Mouse (Mus musculus) urinary bladder, postnatal 10 days (tissue): ENCODE measurements around the gene Cnbd2.
A peak's percentile ranks its signal among the peaks of the same experiment; 100 is the strongest.
"Not testable (repeated sequence)": the region's sequence is repeated elsewhere in the genome, so short reads cannot be mapped to it uniquely, and the experiment has no call there.

Experiments used
- DNase-seq: peaks from one replicate; pipeline ENCODE4 v3.0.0; 2022; ENCODE audit warnings: low spot score

Cnbd2 gene

DNA sequence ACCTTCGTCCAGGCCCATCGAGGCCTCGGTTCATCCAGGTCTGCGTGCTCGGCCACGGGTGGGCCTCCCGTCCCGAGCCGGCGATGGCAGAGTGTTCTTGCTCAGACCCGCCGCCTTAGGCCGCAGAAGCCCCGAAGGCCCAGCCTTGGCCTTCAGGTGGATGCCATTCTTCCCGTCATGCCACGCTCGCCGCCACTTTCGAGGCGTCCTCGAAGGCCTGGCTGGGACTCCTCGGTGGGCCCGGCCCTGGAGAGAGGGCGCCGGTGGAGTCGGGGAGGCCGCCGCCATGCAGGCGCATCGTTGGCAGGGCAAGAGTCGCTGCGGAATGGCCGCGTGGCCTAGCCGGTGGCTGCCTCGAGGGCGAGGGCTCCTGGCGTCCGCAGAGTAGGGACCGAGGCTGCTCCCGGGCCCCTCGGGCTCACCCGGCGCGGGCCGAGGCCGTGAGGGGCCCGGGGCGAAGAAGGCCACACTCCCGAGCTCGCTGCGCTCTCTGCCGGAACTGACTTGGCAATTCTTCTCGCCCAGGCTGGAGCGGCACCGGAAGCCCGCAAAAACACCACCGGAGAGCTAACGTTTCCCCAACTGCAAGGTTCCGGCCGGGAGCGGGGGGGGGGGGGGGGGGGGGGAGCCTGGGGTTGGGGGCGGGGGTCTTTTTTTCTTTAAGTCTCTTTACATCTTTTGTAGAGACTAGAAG, 80.5 kb downstream of the Cnbd2 start:
- peak; percentile 21 for DNase-seq

GRCm38 (mm10) chr2:156393155-156393828, 81.2 kb downstream of the Cnbd2 start:
- DNase-seq, result no peak

GRCm38 (mm10) chr2:156394282-156394681, 82.2 kb downstream of the Cnbd2 start:
- no peak for DNase-seq

- no peak for DNase-seq
Measured at GRCm38 (mm10) chr2:156396096-156396495, 84.0 kb downstream of the Cnbd2 start.

DNA sequence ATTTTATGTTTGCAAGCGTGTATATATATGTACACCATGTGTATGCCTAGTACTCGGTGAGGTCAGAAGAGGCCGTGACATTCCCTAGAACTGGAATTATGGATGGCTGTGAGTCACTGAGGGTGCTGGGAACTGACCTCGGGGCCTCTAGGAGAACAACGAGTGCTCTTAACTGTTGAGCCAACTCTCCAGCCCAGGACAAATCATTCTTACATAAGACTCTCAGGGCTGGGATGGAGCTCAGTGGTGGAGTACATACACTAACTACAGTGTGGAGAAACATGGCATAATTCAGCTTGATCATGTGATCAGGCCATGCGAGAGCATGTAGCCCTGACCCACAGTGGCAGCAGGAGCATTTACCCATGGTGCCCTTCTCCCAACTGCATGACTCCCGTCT, 85.9 kb downstream of the Cnbd2 start:
- no peak for DNase-seq

- DNase-seq, result no peak
Measured at GRCm38 (mm10) chr2:156399485-156399884, 87.4 kb downstream of the Cnbd2 start.

- no peak for DNase-seq
Measured at GRCm38 (mm10) chr2:156401331-156401730, 89.2 kb downstream of the Cnbd2 start.

GRCm38 (mm10) chr2:156402036-156402435, 89.9 kb downstream of the Cnbd2 start:
- no peak for DNase-seq

- no peak for DNase-seq
Measured at GRCm38 (mm10) chr2:156406987-156407386, 94.9 kb downstream of the Cnbd2 start.

GRCm38 (mm10) chr2:156408168-156408567, 96.1 kb downstream of the Cnbd2 start:
- DNase-seq, result no peak

DNA sequence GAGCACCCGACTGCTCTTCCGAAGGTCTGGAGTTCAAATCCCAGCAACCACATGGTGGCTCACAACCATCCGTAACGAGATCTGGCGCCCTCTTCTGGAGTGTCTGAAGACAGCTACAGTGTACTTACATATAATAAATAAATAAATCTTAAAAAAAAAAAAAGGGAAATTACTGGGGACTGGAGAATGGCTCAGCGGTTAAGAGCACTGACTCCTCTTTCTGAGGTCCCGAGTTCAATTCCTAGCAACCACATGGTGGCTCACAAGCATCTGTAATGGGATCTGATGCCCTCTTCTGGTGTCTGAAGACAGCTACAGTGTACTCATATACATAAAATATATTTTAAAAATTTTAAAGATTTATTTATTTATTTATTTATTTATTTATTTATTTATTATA, 99.2 kb downstream of the Cnbd2 start:
- not testable (repeated sequence) for DNase-seq

GRCm38 (mm10) chr2:156414996-156415395, 102.9 kb downstream of the Cnbd2 start:
- no peak for DNase-seq

GRCm38 (mm10) chr2:156415674-156416073, 103.6 kb downstream of the Cnbd2 start:
- no peak for DNase-seq

- DNase-seq, result no peak
Measured at GRCm38 (mm10) chr2:156417194-156417593, 105.1 kb downstream of the Cnbd2 start.

DNA sequence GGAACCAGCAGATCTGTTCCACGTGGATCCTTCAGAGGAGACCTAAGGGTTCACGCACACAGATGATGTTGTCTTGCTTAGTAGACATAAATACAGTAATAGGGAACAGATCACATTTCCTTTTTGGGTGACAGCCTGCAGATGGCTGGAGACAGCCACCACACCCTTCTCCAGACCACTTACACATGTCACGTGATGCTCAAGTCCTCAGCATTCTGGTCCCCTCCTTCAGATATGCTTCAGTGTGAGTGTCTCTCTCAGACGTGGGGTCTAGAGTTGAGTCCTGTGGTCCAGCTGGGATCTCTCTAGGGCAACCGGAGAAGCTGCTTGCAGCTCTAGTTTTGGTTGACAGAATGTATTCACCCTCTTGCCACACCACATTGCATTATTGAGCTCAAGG, 106.4 kb downstream of the Cnbd2 start:
- no peak for DNase-seq

DNA sequence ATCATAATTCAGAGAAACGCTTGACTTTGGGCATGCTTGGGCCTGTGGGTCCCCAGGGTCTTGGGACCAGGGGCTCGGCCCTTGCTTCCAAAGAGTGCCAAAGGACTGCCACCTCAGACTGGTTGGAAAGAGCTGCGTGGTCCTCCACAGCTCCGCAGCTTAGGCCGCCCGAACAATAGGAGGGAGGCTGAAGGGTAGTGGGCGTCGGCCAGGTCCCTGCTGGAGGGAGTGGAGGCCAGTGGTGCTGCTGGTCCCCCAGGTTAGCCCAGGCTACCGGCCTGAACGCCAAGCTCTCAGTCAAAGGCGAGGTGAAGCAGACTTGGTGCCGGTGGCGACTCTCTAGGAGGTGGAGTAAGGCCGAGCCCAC, 108.2 kb downstream of the Cnbd2 start:
- DNase-seq, result no peak

- DNase-seq, result no peak
Measured at GRCm38 (mm10) chr2:156420694-156421380, 108.7 kb downstream of the Cnbd2 start, which contains the start of gene Epb41l1. Gene Epb41l1, plus strand, starts transcription at chr2:156420909.

- no peak for DNase-seq
Measured at GRCm38 (mm10) chr2:156421381-156422110, 109.4 kb downstream of the Cnbd2 start.

GRCm38 (mm10) chr2:156422631-156423030, 110.5 kb downstream of the Cnbd2 start:
- DNase-seq, result no peak

- no peak for DNase-seq
Measured at GRCm38 (mm10) chr2:156423672-156424071, 111.6 kb downstream of the Cnbd2 start.
